Mouse (Mus musculus): ENCODE measurements around the gene Nmur1.

DNA sequence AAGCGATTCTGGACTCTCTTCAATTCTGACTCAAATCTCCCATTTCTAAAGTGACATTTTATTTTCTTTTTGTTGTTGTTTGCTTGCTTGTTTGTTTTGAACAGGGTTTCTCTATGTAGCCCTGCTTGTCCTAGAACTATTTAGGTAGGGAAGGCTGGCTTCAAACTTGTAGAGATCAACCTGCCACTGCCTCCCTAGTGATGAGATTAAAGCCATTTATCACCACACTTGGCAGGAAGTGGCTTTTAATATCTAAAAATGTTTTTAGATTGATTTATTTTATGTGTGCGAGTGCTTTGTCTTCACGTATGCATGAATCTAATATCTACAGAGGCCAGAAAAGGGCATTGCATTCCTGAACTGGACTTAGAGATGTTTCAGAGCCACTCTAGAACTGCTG, 32.8 kb downstream of the Nmur1 start:
- no peak for TF ChIP-seq POLR2A (IDR thresholded peaks at IDR 0.05; ENCODE audit: low read depth, low read length)
- no peak for TF ChIP-seq CTCF (IDR thresholded peaks at IDR 0.05; ENCODE audit: extremely low read depth, insufficient read depth, insufficient read length, insufficient replicate concordance)

Data from spleen, adult 2 months (tissue).